Mouse (Mus musculus) small intestine, adult 2 months (tissue): ENCODE measurements at regions not wholly inside any gene's neighbourhood (a gene's known extent, or its start where the extent isn't known, plus 50 kb on each side); places are given as distances from the start of the nearest gene placed in this dataset.

Experiments
- CTCF ChIP-seq: fragments of 200-500 bp; IDR thresholded peaks from 2 replicates; pipeline ENCODE4 v1.5.1; 2012; ENCODE audit warnings: low read depth, mild to moderate bottlenecking, control low read depth, inconsistent platforms, low read length, moderate library complexity, mixed read lengths; ENCODE audit not compliant: insufficient replicate concordance, insufficient read length; ENCODE audit errors: extremely low read depth
- POLR2A ChIP-seq: fragments of 200-500 bp; IDR thresholded peaks from 2 replicates; pipeline ENCODE4 v1.6.1; 2012; ENCODE audit warnings: low read depth, mild to moderate bottlenecking, control low read depth, inconsistent platforms, low read length, moderate library complexity

DNA sequence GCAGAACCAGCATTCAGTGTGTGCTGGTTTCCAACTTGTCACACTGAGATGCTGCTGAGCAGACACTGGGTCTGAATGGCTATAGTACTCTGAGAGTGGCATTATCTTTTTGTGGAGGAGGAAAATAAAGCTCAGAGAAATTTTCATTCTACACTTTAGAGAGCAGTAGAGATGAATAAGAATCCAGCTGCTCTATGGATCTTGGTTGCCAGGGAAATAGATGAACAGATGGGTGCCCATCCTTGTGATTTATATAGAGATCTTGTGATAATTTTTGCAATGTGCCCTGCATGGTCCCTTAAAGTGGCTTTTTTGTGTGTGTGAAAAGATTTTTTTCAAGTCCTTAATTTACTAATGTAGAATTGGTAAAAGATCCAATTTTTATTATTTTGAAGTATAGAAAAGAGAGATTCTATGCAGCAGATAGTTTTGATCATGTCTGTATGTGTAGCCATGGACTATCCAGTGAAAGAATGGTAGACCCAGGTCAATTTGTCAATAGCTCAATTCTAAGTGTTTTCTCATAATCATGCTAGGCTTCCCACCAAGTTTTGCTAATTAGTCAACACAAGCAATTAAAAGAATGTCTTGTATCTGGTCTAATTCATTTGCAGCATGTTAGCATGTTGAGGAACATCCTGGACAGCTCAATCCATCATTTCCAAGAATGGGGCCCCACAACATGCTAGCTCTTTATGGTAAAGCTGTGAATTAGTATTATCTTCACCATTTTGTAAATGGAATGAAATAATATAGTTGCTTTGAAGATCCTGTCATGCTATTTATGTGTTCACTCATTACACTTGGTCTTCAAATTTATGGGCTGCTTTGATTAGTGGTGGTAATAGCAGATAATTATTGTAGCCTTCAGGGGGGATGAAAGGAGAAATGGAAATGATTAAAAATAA lies 184.7 kb downstream of the Snx13 start:
- TF ChIP-seq CTCF (no peak), POLR2A (no peak)
